8 mouse cellular contexts compared by ENCODE assay signal in genomic region chr10:99263419-99264221, GRCm38 (mm10). TPM values are rescaled to one million over a fixed set of nuclear protein-coding genes. Genes with fewer than 3 reads are reported as not detected.
DNase-seq lines count a peak whose midpoint lies in the region; ATAC-seq and TF ChIP-seq lines count a peak whose summit lies in the region.

No protein-coding gene starts in this region.

- H3K79me3 ChIP-seq in C2C12 (ENCODE audit: low read depth): peaks cover 46% of the 10 kb centered on the region

- WGBS in heart, embryonic 12.5 days: under 1% methylated on average over 66 of the region's 66 CpGs

- no peaks in the 10 kb centered on the region for H3K9me3 ChIP-seq in heart, embryonic 12.5 days (replicated peaks)

- DNase-seq in 3134 (ENCODE audit: extremely low read depth, insufficient read length, low spot score): peak; percentile 80
- peak; percentile 53 for DNase-seq in cerebellum, adult 9-10 months
- peak; percentile 52 to 73 for DNase-seq in kidney, postnatal 4 days
- DNase-seq in lung, postnatal 36 days: peak; percentile 47
- DNase-seq in spleen, adult 18-20 months: peak; percentile 39 to 56
- DNase-seq in yolk sac, embryonic 10.5 days (ENCODE audit: low spot score): no peak

- peaks cover 78% of the 10 kb centered on the region for H3K79me2 ChIP-seq in C2C12 (ENCODE audit: control insufficient read depth, insufficient read depth)

- peak overlapping the region; percentile 90 for H3ac ChIP-seq in C2C12 (ENCODE audit: control insufficient read depth, insufficient read length, low read depth)

- H3K4me2 ChIP-seq in heart, embryonic 12.5 days: peak overlapping the region; percentile 85

- peaks cover 41% of the 10 kb centered on the region for H3K36me3 ChIP-seq in C2C12 (ENCODE audit: control insufficient read depth, insufficient read depth)
- H3K36me3 ChIP-seq in heart, embryonic 12.5 days: peaks cover 14% of the 10 kb centered on the region

- no peak for TF ChIP-seq CTCF in C2C12 (IDR thresholded peaks at IDR 0.05; ENCODE audit: control insufficient read depth, insufficient read depth, insufficient read length)

- H3K27ac ChIP-seq in heart, embryonic 12.5 days (ENCODE audit: poor library complexity, severe bottlenecking): peak overlapping the region; percentile 97

- H3K4me3 ChIP-seq in C2C12 (ENCODE audit: insufficient read depth, poor library complexity, severe bottlenecking): peak overlapping the region; percentile 97
- peak overlapping the region; percentile 92 for H3K4me3 ChIP-seq in heart, embryonic 12.5 days

- H3K9ac ChIP-seq in heart, embryonic 12.5 days: peak overlapping the region; percentile 93

- H3K4me1 ChIP-seq in heart, embryonic 12.5 days (replicated peaks): peaks cover 20% of the 10 kb centered on the region

- ATAC-seq in heart, embryonic 12.5 days (ENCODE audit: insufficient number of reproducible peaks, low FRiP score): peak; percentile 24

- no peaks in the 10 kb centered on the region for H3K27me3 ChIP-seq in C2C12 (ENCODE audit: control insufficient read depth, insufficient read depth, insufficient read length)
- H3K27me3 ChIP-seq in heart, embryonic 12.5 days (replicated peaks): no peaks in the 10 kb centered on the region

TF ChIP-seq in C2C12, 6 proteins besides CTCF, POLR2A, EP300 and RAD21:
- TF ChIP-seq FOSL1 (IDR thresholded peaks at IDR 0.05; ENCODE audit: insufficient read depth, low read length, poor library complexity, severe bottlenecking): no peak
- no peak for TF ChIP-seq MAX (IDR thresholded peaks at IDR 0.05)
- no peak for TF ChIP-seq MYOD1 (IDR thresholded peaks at IDR 0.05; ENCODE audit: control insufficient read depth, insufficient read length, low read depth)
- no peak for TF ChIP-seq CEBPB (IDR thresholded peaks at IDR 0.05; ENCODE audit: low read depth)
- TF ChIP-seq MYOG (IDR thresholded peaks at IDR 0.05; ENCODE audit: control insufficient read depth, extremely low read depth, insufficient read length): no peak
- no peak for TF ChIP-seq USF1 (IDR thresholded peaks at IDR 0.05; ENCODE audit: low read depth)

RNA-seq across cellular contexts. Expression of gene Dusp6, which starts 0.6 kb away (rescaled TPM):
- 40.3 TPM for polyA plus RNA-seq in C2C12 (2012; fragmentation: generic; extraction: Trizol)
- 52.6 and 57.1 TPM in 2 replicates for polyA plus RNA-seq in heart, embryonic 12.5 days (2016; fragmentation: Nextera tagmentation; extraction: Ambion mirVana)
